Mouse (Mus musculus): Measurements from ENCODE around the gene Olfr350. TPM values are rescaled to one million over a fixed set of nuclear protein-coding genes. Genes with fewer than 3 reads are reported as not detected.

Olfr350 gene
- polyA plus RNA-seq, 2 experiments, result not detected

DNA sequence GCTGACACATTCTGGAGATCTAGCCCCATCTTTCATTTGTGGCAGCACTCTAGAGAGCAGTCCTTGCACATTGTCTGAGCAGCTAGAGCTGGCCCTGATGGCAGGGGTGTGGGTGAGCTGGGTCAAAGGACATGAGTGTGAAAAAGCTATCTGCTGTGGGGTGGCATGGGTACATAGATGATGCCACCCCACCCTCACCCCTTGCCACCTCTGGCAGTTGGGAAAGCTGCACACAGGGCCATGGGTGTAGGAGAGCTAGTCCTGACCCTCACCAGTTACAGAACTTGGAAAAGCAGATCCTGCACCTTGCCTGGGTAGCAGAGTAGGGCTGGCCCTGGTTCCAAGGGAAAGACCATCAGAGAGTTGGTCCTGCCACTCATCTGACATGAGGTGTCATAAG lies 51.0 kb downstream of the Olfr350 start:
- DNase-seq (ENCODE audit: low spot score) (no peak), ATAC-seq (ENCODE audit: low FRiP score, low read depth) (no peak)
- Histone ChIP-seq H3K4me1 (ENCODE audit: control insufficient read depth, insufficient read depth, low read length) (no peaks in the 10 kb centered on the region), H3K27ac (replicated peaks; ENCODE audit: low read depth, low read length) (no peak overlapping the region), H3K36me3 (ENCODE audit: control insufficient read depth, insufficient read depth, low read length) (no peaks in the 10 kb centered on the region), H3K27me3 (ENCODE audit: control insufficient read depth, insufficient read depth, low read length) (no peaks in the 10 kb centered on the region), H3K9ac (ENCODE audit: low read depth, low read length, severe bottlenecking) (no peak overlapping the region), H3K4me2 (replicated peaks; ENCODE audit: low read depth, low read length, severe bottlenecking) (no peak overlapping the region), H3K4me3 (replicated peaks; ENCODE audit: low read length) (no peak overlapping the region), H3K9me3 (ENCODE audit: control insufficient read depth, low read length) (no peaks in the 10 kb centered on the region)
- no peak for TF ChIP-seq POLR2A (IDR thresholded peaks at IDR 0.05; ENCODE audit: borderline replicate concordance, extremely low read depth, insufficient read depth, insufficient read length)

Other genes starting within 250 kb of the Olfr350 start
- not detected in 2 replicates for gene Olfr345, start 206.3 kb upstream of the Olfr350 start, polyA plus RNA-seq (2012; rRNA removed)
- not detected in 2 replicates for gene Olfr345, start 206.3 kb upstream of the Olfr350 start, polyA plus RNA-seq (2014; fragmentation: Nextera tagmentation; extraction: Ambion mirVana)
- gene Olfr346, start 160.5 kb upstream of the Olfr350 start, polyA plus RNA-seq (2012; rRNA removed), result not detected in 2 replicates
- gene Olfr346, start 160.5 kb upstream of the Olfr350 start, polyA plus RNA-seq (2014; fragmentation: Nextera tagmentation; extraction: Ambion mirVana), result not detected in 2 replicates
- not detected in 2 replicates for gene Olfr347, start 114.4 kb upstream of the Olfr350 start, polyA plus RNA-seq (2012; rRNA removed)
- not detected in 2 replicates for gene Olfr347, start 114.4 kb upstream of the Olfr350 start, polyA plus RNA-seq (2014; fragmentation: Nextera tagmentation; extraction: Ambion mirVana)
- not detected in 2 replicates for gene Olfr348, start 62.0 kb upstream of the Olfr350 start, polyA plus RNA-seq (2012; rRNA removed)
- gene Olfr348, start 62.0 kb upstream of the Olfr350 start, polyA plus RNA-seq (2014; fragmentation: Nextera tagmentation; extraction: Ambion mirVana), result not detected in 2 replicates
- not detected in 2 replicates for gene Olfr50, start 55.8 kb upstream of the Olfr350 start, polyA plus RNA-seq (2012; rRNA removed)
- gene Olfr50, start 55.8 kb upstream of the Olfr350 start, polyA plus RNA-seq (2014; fragmentation: Nextera tagmentation; extraction: Ambion mirVana), result not detected in 2 replicates
- gene Olfr3, start 29.3 kb upstream of the Olfr350 start, polyA plus RNA-seq (2012; rRNA removed), result not detected in 2 replicates
- not detected in 2 replicates for gene Olfr3, start 29.3 kb upstream of the Olfr350 start, polyA plus RNA-seq (2014; fragmentation: Nextera tagmentation; extraction: Ambion mirVana)
- gene Olfr351, start 16.4 kb downstream of the Olfr350 start, polyA plus RNA-seq (2012; rRNA removed), result not detected in 2 replicates
- gene Olfr351, start 16.4 kb downstream of the Olfr350 start, polyA plus RNA-seq (2014; fragmentation: Nextera tagmentation; extraction: Ambion mirVana), result not detected in 2 replicates
- not detected in 2 replicates for gene Olfr352, start 22.1 kb downstream of the Olfr350 start, polyA plus RNA-seq (2012; rRNA removed)
- gene Olfr352, start 22.1 kb downstream of the Olfr350 start, polyA plus RNA-seq (2014; fragmentation: Nextera tagmentation; extraction: Ambion mirVana), result not detected in 2 replicates
- gene Olfr353, start 46.6 kb downstream of the Olfr350 start, polyA plus RNA-seq (2012; rRNA removed), result not detected in 2 replicates
- not detected in 2 replicates for gene Olfr353, start 46.6 kb downstream of the Olfr350 start, polyA plus RNA-seq (2014; fragmentation: Nextera tagmentation; extraction: Ambion mirVana)
- not detected in 2 replicates for gene Olfr354, start 59.4 kb downstream of the Olfr350 start, polyA plus RNA-seq (2012; rRNA removed)
- gene Olfr354, start 59.4 kb downstream of the Olfr350 start, polyA plus RNA-seq (2014; fragmentation: Nextera tagmentation; extraction: Ambion mirVana), result not detected in 2 replicates
- gene Olfr355, start 82.6 kb downstream of the Olfr350 start, polyA plus RNA-seq (2012; rRNA removed), result not detected in 2 replicates
- not detected in 2 replicates for gene Olfr355, start 82.6 kb downstream of the Olfr350 start, polyA plus RNA-seq (2014; fragmentation: Nextera tagmentation; extraction: Ambion mirVana)
- gene Olfr356, start 90.8 kb downstream of the Olfr350 start, polyA plus RNA-seq (2012; rRNA removed), result not detected in 2 replicates
- not detected in 2 replicates for gene Olfr356, start 90.8 kb downstream of the Olfr350 start, polyA plus RNA-seq (2014; fragmentation: Nextera tagmentation; extraction: Ambion mirVana)
- gene Olfr357, start 147.5 kb downstream of the Olfr350 start, polyA plus RNA-seq (2012; rRNA removed), result not detected in 2 replicates
- gene Olfr357, start 147.5 kb downstream of the Olfr350 start, polyA plus RNA-seq (2014; fragmentation: Nextera tagmentation; extraction: Ambion mirVana), result not detected in 2 replicates
- not detected in 2 replicates for gene Olfr358, start 163.0 kb downstream of the Olfr350 start, polyA plus RNA-seq (2012; rRNA removed)
- gene Olfr358, start 163.0 kb downstream of the Olfr350 start, polyA plus RNA-seq (2014; fragmentation: Nextera tagmentation; extraction: Ambion mirVana), result not detected in 2 replicates
- not detected in 2 replicates for gene Olfr360, start 219.4 kb downstream of the Olfr350 start, polyA plus RNA-seq (2012; rRNA removed)
- gene Olfr360, start 219.4 kb downstream of the Olfr350 start, polyA plus RNA-seq (2014; fragmentation: Nextera tagmentation; extraction: Ambion mirVana), result not detected in 2 replicates
- gene Olfr361, start 243.0 kb downstream of the Olfr350 start, polyA plus RNA-seq (2012; rRNA removed), result not detected in 2 replicates
- not detected in 2 replicates for gene Olfr361, start 243.0 kb downstream of the Olfr350 start, polyA plus RNA-seq (2014; fragmentation: Nextera tagmentation; extraction: Ambion mirVana)

Measured in limb, embryonic 14.5 days (tissue).